Mouse (Mus musculus): ENCODE data around the gene Susd2.

The Susd2 gene

DNA sequence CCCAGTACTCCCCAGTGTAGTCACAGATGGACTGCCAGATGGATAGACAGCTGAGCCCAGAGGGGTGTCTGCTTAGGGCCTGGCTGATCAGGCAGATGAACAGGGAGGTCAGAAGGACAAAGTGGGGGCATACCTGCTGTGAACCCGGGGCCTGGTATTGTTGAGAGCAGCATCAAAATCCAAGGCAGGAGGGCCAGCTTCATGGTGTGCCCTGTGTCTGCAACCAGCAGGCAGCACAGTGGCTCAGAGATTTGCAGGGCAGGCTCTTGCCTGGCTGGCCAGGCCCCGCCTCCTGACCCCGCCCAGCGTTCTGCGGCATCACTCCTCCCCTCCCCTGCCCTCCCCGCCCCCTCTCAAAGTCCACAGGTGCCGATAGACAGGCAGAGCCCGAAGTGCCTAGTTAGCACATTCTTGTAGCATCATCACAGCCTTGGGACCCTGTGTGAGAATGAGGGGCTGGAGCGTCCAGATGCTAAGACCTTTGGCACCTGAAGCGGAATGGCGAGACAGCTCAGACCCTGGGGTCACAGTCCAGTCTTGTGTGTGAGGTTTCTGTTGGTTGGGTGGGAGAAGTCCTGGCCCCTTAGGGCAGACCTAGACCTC is at the start of gene Susd2:
Gene Susd2 (minus strand): TSS at position 268 of the 603 bp plus-strand sequence.
- in situ Hi-C loops (cut with MboI, MseI), result no loop called here

DNA sequence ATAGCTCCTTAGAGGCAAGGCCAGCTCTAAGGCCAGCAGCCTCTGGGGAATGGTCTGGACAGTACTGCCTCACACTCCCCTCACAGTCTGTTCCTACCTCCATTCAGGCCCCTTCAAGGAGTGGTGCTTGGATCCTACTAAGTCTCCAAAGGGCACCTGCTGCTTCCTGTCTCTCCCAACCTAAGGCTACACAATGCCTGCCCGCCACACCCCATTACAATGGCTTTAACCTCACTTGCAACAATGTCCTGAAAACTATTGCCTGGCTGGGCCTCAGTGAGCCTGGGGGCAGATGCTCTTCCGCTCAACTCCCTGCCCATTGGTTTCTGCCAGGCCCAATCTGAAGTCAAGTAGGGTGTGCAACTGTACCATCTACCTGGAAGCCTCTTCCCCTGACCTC is 44.8 kb upstream of the Susd2 start:
- in situ Hi-C loops (cut with MboI, MseI), result no loop called here

DNA sequence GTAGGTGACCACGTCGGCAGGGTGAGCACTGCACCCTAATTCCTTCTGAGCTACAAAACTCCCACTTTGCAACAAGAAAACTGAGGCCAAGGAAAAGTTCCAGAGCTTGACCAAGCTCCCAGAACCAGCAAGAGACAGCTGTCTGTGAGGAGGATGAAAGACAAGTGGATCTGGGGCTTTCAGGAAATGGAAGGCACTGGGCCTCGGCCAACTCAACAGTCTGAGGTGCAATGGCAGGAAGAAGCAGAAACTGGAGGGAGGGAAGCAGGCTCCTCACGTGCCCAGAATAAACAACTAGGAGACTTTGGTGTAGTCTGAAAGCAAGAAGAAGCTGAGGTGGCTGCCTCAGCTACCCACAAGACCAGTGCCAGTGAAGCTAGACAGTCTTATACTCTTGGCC is 42.9 kb upstream of the Susd2 start:
- in situ Hi-C loops (cut with MboI, MseI), result no loop called here

DNA sequence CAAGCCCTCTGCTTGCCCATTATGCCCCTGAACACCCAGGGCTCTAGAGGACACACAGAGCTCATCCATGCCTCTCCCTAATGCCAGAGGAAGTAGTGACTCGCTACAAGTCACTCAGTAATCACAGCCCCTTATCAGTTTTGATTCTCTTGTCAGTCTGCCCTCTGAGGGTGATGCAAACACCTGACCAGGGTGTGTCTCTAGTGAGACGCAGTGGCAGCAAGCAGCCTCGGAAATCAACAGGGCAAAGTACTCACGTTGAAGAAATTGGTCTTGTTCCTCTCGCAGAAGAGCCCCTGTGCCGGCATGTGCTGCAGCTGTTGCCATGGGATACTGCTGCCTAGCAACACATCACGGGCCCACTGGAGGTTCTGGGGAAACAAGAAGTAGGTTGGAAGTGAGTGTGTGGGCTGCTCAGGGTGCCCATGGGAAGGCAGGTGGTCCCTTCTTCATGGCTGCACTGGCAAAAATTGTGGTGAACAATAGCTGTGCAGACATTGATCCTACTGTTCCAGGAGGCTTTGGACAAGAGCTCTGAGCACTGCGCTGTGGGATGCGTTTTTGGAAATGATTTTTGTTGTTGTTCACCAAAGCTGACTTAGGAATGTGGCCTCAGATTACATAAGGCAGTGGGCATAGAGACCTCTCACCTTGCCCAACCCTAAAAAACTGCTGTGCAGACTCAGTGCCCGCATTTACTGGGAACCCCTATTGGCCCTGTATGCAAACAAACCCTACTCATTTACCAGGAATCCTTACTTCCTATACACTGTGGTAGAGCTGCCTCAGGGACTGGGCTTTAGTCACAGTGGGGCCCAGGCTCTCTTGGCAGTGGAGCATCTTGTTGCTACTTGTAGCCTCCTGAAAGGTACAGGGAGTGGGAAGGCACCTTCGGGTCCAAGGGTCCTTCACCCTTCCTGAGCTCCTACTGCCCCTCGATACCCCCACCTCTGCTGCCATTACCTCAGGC is 40.5 kb upstream of the Susd2 start:
- in situ Hi-C loops (cut with MboI, MseI), result no loop called here

DNA sequence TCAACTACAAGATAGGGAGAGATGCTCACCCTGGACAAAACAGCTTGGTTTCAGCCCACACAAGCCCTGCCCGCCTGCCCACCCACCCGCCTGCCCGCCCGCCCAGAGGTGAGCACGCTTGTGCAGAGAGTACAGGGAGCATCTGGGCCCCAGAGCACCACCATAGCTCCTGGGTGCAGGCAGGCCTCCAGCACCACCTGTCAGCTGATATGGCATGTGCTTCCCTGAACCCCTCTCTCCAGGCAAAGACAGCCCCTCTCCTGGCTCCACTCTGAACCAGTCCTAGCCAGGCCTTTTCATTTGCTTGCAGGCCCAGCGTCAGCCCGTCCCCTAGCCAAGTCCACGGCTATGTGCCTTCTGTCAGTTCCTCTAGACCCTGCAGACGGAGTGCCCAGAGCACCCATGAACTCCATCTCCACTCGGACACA is 36.8 kb upstream of the Susd2 start:
- in situ Hi-C loops (cut with MboI, MseI), result no loop called here

DNA sequence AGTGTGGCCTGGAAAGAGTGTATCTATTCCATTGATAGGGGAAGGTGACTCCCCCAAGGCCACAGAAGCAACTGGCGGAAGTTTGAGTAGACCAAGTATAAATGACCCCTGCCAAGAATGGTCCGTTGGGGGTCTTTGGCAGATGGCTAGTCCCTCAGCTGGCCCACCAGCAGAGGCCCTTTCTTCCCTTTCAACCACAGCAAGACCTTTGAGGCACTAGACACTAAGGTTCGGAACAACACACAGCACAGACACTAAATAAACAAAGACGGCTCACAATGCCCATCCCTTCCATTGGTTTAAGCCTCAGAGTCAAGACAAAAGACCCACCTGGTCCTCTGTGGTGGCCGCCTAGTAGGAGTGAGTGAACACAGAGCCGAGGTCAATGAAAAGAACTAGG is 35.4 kb upstream of the Susd2 start:
- in situ Hi-C loops (cut with MboI, MseI), result no loop called here

DNA sequence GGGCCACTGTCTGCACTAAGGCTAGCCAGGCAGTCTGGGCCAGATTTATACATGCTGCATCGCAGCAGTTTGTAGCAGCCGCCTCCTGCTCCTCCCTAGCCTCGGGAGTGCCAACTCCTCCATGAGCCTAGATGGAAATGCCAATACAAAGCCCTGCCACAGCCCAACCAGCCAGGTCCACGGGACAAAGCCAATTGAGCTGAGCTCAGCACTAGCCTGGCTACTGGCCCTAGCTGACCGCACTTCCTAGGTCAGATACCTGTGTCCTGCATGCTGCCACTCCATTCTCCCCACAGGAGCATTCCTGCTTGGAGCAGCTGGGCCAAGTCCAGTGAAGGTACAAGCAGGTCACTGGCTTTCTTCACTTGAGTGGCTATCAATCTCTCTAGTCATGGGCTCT is 34.2 kb upstream of the Susd2 start:
- in situ Hi-C loops (cut with MboI, MseI), result no loop called here

DNA sequence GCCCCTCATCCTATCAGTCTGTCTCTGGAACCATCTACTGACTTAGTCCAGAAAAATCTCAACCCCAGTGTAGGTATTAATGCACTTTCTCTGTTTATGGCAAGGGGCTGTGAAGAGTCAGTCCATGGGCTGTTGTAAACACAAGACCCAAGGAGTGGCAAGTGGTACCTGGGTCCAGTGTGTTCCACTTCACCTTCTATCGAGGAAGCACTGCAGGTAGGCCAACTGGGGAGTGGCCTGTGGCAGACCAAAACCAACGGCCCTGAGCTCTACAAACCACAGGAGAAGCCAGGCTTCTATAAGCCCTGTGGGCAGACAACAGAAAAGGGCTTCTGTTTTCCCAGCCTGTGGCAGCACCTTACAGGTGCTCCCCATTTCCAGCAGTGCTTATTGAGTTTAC is 33.8 kb upstream of the Susd2 start:
- in situ Hi-C loops (cut with MboI, MseI), result no loop called here

DNA sequence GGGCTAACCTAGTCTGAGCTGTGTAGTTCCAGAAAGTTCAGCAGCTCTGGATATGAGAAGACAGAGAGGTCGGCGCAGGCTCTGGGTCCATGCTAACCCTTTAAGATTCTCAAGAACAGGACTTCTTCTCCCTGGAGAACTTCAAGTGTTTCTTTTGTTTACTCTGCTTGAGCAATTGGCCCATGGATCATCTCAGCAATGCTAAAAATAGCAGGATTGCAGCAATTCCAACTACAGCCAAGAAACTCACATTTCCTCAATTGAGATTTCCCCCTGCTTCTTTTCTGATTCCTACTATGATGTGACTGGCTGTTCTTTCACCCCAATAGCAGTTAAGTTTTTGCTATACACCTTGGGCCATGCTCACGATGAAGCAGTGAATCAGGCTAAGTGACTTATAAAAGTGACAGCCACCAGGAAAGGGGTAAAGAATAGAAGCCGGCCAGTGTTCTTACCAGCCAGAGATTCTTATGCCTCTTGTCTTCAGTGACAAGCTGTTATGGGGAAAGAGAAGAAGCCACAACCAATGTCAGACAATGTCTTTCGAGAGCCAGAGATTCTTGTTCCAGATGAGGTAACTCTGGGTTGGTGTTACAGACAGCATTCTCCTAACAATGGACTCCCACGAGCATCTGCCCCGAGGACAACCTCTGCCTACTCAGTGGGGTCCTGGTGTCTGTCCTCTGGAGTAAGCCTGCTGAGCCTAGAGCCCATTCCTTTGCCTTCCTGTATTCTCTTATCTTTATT is 33.2 kb upstream of the Susd2 start:
- in situ Hi-C loops (cut with MboI, MseI), result no loop called here

DNA sequence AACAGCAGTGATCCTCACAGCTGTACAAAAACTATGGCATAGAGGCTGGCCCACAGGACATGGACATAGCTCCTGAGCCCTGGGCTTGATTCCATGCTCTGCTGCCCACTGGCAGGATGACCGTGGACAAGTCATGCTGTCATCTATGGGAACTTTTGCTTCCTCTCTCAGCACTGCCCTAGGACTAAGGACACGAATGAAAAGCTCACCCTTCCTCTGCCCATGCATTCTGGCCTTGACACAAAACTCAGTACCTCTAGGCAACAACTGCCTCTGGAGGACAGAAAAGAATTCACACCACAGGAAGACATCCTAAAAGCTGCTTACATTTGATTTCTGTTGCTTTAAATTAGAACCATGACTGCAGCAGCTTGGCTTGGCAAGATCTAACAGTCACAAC is 32.5 kb upstream of the Susd2 start:
- in situ Hi-C loops (cut with MboI, MseI), result no loop called here

DNA sequence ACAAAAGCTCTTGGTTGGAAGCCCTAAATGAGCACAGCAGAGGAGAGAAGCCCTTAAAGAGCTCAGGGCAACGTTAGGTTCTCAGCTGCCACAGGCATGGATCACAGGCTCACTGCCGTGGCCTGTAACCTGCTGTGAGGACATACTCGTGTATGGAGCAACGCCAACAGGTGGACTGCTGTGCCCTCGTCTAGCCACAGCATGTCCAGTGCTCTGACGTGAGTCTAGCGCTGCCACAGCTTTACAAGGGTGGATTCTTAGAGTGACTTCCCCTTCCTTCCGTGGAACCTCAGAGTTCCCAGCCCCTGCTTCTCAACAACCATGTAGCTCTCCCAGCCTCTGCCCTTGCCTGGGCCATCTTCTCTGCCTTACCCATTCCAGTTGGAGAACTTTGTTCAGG is 31.8 kb upstream of the Susd2 start:
- in situ Hi-C loops (cut with MboI, MseI), result no loop called here

DNA sequence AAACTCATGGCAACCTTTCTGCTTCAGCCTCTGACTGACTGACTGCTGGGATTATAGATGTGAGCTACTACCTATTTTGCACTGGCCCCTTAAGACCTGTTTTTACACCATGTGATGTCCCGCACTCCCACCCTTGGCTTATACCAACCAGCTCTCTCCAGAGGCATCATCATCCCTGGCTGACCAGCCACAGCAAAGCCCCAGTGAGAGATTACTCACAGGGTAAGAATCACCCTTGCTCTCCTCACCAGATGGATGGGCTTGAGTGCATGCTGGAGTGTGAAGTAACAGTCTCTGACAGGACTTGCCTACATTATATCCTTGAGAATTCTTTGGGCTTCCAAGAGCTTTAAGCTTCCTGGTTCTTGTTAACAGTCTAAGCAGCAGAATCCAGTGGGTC is 26.1 kb upstream of the Susd2 start:
- in situ Hi-C loops (cut with MboI, MseI), result no loop called here

DNA sequence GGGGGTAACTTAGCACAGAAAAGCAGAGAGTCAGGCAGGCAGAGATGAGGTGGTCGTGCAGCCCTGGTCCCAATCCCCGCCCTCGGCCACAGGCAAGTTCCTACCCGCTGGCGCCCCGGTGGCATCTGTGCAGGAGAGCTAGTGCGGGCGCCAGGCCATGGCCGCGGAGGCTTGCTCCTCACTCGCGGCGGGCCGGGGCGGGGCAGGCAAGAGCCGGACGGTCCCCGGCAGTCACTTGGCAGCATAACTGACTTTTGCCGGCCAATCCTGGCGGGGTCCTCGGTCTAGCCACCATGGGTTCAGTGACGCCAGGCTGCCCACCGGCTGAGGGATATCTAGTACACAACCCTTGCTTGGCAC is 24.1 kb upstream of the Susd2 start:
- in situ Hi-C loops (cut with MboI, MseI), result no loop called here

DNA sequence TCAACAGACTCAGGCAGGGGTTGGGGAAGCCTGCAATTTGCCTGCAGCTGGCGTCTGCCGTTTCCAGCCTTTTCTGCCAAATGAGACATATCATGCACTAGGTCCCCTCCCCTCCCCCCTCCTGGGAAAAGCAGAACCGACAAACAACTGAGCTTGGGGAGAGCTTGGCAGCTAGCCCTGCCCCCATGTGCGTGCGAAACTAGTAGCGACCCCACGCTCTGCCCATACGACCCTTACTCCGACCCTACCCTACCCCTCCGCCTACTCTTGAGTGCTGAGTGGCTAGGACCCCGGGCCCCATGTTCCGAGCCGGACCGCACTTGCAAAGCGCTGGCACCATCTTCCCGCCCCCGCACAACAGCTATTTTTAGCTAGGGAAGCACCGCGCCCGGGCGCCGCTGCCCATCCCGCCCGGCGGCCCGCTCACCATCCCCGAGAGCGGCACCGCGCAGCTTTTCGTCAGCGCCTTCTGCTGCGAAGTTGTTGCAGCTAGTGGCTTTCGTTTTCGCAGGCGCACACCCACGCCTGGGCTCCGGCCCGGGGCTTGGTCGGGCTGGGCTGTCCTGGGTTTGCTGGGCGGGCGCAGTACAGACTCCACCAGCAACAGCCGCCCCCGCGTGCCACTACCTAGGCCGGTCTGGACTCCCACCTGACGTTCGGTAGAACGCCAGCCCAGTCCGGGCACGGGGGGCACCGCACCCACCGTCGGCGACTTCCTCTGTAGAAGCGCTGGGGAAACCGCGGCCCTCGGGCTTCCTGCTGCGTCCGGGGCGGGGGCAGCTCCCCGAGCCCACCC is 23.5 kb upstream of the Susd2 start:
- in situ Hi-C loops (cut with MboI, MseI), result no loop called here

DNA sequence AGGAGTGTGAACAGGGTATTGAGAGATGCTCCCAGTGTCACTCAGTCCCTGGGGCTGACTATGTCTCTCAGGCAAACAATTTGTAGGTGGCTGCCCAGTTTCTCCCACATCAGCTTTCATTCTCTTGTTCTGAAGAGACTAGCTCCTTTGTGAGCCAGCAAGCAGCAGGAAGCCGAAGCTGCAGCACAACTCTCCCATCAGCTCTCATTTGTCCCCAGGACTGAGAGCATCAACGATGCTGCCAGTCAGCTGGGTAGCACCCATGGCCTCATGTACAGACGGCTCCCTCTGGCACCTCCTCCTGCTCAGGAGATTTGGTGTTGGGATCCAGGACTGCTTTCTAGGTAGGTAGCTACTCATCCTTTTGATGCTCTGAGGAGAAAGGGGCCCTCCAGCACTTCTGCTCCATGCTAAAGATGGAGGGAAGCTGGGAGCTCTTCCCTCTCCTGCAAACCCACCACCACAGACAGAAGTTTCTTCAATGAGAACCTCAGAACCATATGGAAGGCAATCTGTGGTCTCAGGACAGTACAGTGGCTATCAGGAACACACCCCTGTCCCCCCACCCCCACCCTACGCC is 22.7 kb upstream of the Susd2 start:
- in situ Hi-C loops (cut with MboI, MseI), result no loop called here

DNA sequence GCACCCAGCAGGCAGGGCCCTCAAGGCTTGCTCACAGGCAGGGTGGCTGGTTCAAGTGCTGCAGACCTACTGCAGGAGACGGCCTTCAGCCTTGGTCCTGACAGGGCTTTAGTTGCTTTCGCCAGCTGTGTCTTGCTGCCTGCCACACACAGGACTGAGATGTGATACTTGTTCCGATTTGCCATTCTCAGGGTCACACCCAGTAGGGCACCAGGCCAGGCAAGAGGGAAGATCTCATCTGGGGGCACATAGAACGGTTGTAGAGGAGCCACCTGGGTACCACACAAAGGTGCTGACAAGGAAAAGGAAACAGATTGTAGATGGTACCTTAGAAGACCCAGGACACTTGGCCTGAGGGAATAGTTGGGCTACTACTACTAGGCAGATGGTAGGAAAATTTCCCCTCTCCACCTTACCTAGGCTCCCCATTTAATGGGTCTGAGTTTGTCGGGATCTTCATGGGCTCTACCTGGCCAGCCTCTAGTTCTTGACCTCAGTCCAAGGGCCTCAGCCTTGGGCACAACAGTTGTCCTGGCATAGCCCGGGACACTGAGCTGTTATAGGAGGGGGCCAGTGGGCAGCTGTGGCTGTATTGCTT is 21.0 kb upstream of the Susd2 start:
- in situ Hi-C loops (cut with MboI, MseI), result no loop called here

DNA sequence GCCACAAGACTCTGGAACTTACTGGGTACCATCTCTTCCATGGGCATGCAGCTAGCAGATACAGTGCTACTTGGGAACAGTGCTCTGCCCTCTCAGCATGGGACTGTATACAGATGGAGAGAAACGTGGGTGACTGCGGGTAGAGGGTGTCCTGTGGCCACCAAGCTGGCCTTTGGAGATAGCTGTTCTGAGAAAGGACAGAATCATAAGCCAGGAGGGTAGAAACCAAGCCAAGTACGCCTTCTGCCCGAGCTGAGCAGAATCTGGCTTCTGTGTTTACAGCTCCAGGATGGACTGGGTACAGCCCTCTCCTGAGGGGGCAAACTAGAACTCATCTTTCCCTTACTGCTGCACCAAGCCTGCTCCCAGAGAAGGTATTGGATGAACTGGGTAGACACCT is 18.8 kb upstream of the Susd2 start:
- in situ Hi-C loops (cut with MboI, MseI), result no loop called here

DNA sequence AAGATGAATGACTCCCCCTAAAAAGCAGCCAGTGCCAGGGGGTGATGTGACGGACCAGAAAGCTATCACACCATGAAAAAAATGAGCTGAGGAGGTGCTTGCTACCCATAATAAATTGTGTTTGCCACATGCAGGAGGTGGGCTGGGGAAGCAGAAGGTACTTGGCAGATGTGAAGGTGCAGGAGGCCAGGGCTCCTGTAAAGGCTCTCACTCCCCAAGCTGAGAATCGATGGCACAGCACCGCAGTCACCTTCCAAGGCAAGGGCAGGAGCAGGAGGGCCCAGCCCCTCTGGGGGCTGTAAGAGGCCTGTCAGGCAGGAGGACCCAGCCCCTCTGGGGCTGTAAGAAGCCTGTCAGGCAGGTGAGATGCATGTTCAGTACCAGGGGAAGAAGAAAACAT is 18.1 kb upstream of the Susd2 start:
- in situ Hi-C loops (cut with MboI, MseI), result no loop called here

DNA sequence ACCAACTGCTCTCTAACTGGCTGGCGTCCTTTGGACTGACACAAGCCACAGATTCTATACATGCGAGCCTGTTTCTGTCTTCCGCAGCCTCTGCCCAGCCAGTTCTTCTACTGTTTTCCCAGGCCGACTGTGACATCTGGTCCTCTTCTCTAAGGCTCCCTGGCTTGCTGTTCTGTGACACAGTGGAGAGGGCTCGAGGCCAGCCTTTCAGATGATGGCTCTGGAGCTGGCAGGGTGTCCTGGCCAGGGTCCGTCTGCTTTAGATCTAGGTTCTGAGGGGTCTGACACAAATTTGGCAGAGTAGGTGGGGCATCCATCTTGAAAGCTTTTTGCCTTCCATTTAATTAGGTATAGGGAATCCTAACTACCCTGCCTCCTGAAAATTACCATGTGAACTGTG is 17.6 kb upstream of the Susd2 start:
- in situ Hi-C loops (cut with MboI, MseI), result no loop called here

DNA sequence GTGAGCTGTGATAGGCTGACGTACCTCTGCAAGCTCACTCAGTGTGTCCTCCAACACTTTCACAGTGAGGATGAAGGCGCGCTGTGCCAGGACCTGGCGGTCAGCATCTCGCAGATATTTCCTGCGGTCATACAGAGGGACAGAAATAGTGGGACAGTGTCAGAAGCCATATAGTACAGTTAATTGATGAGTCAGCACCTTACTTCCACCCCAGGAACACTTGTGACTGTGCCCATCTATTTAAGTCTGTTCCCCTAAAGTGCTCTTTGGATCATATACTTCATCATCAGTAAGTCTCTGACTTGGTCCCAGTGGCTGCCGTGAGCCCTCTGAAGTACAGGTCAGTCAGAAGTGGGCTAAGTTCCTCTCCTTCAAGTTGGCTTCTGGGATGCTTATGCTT is 14.0 kb upstream of the Susd2 start:
- in situ Hi-C loops (cut with MboI, MseI), result no loop called here

DNA sequence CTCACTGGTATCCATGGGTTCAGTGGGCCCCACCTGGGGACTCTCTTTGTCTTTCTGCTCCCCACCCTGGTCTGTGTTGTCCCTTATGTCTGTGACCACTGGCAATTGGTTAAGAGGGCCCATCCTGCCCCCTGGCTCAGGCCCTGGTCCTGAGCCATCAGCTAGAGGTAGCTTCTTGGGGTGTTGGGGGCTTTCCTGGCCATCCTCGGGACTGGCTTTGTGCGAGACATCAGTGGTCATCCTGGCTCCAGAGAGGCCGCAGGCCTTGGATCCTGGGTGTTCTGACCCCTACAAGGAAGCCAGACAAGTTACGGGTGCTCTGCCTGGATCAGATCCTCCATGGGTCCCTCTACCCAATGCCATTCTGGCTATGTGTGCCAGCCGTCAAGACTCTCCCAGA is 13.4 kb upstream of the Susd2 start:
- in situ Hi-C loops (cut with MboI, MseI), result no loop called here

Data from regulatory T cell (primary cell).